Mouse (Mus musculus) hindbrain, embryonic 10.5 days (tissue): Measurements from ENCODE around the gene Nmur1. TPM values are rescaled to one million over a fixed set of nuclear protein-coding genes. Genes with fewer than 3 reads are reported as not detected.
"Not testable (repeated sequence)": the region's sequence is repeated elsewhere in the genome, so short reads cannot be mapped to it uniquely, and the experiment has no call there.

Source experiments
- DNase-seq: peaks from one replicate; pipeline ENCODE4 v3.0.0-alpha.2; 2017; ENCODE audit warnings: low spot score
- H3K27ac ChIP-seq: fragments of 300-500 bp; sonication (generic); 2 replicates; pipeline ENCODE4 v1.5.1; 2016; ENCODE audit warnings: mild to moderate bottlenecking, moderate library complexity
- H3K27me3 ChIP-seq: fragments of 300-500 bp; sonication (generic); 2 replicates; pipeline ENCODE4 v1.6.1; 2016; ENCODE audit warnings: mild to moderate bottlenecking; ENCODE audit not compliant: poor library complexity, insufficient read depth, severe bottlenecking
- H3K36me3 ChIP-seq: fragments of 300-500 bp; sonication (generic); 2 replicates; pipeline ENCODE4 v1.6.1; 2016; ENCODE audit warnings: mild to moderate bottlenecking, moderate library complexity
- H3K4me1 ChIP-seq: fragments of 300-500 bp; sonication (generic); replicated peaks from 2 replicates; pipeline ENCODE4 v1.6.1; 2016; ENCODE audit warnings: mild to moderate bottlenecking
- H3K4me3 ChIP-seq: fragments of 300-500 bp; sonication (generic); 2 replicates; pipeline ENCODE4 v1.5.1; 2016; ENCODE audit warnings: mild to moderate bottlenecking, moderate library complexity
- H3K9me3 ChIP-seq: fragments of 300-500 bp; sonication (generic); 2 replicates; pipeline ENCODE4 v1.6.1; 2016; ENCODE audit warnings: mild to moderate bottlenecking, moderate library complexity
- whole genome bisulfite sequencing: fragments of 180-500 bp; shearing (Covaris S2); methylation state at CpG from one replicate; pipeline ENCODE4 v1.1.7; 2016; 5-methylcytosine and 5-hydroxymethylcytosine counted together
- polyA plus RNA-seq: library from polyadenylated mRNA; unstranded; fragments of >200 nt; fragmentation: Nextera tagmentation; extraction: Ambion mirVana; gene quantifications from 2 replicates; pipeline ENCODE4 v1.2.1, GENCODE M21; 2016

Nmur1 gene
- polyA plus RNA-seq, 1 experiment from 2014 or later = 0.12 TPM

GRCm38 (mm10) chr1:86345956-86346355 lies 80.1 kb downstream of the Nmur1 start:
- Histone ChIP-seq H3K4me3 (no peak overlapping the region), H3K9me3 (no peaks in the 10 kb centered on the region), H3K4me1 (no peaks in the 10 kb centered on the region), H3K27me3 (no peaks in the 10 kb centered on the region), H3K36me3 (peaks cover 61% of the 10 kb centered on the region), H3K27ac (no peak overlapping the region)
- DNase-seq = no peak
- 93% methylated on average over 4 of the region's 4 CpGs for WGBS

GRCm38 (mm10) chr1:86345069-86345468 lies 81.0 kb downstream of the Nmur1 start:
- Histone ChIP-seq H3K27me3 (no peaks in the 10 kb centered on the region), H3K27ac (no peak overlapping the region), H3K9me3 (no peaks in the 10 kb centered on the region), H3K4me1 (no peaks in the 10 kb centered on the region), H3K36me3 (peaks cover 52% of the 10 kb centered on the region), H3K4me3 (no peak overlapping the region)
- 93% methylated on average over 4 of the region's 4 CpGs for WGBS
- DNase-seq = no peak

GRCm38 (mm10) chr1:86343969-86344861 lies 81.8 kb downstream of the Nmur1 start:
- Histone ChIP-seq H3K9me3 (no peaks in the 10 kb centered on the region), H3K27me3 (no peaks in the 10 kb centered on the region), H3K4me1 (no peaks in the 10 kb centered on the region), H3K4me3 (no peak overlapping the region), H3K36me3 (peaks cover 44% of the 10 kb centered on the region), H3K27ac (no peak overlapping the region)
- no peak for DNase-seq
- 75% methylated on average over 4 of the region's 4 CpGs for WGBS

GRCm38 (mm10) chr1:86343087-86343645 lies 82.9 kb downstream of the Nmur1 start:
- Histone ChIP-seq H3K27me3 (no peaks in the 10 kb centered on the region), H3K9me3 (no peaks in the 10 kb centered on the region), H3K36me3 (peaks cover 33% of the 10 kb centered on the region), H3K27ac (no peak overlapping the region), H3K4me3 (no peak overlapping the region), H3K4me1 (no peaks in the 10 kb centered on the region)
- WGBS = 93% methylated on average over 1 of the region's 1 CpGs
- DNase-seq = no peak

- H3K4me1 ChIP-seq = no peaks in the 10 kb centered on the region
- H3K27me3 ChIP-seq = no peaks in the 10 kb centered on the region
- no peak overlapping the region for H3K27ac ChIP-seq
- H3K9me3 ChIP-seq = no peaks in the 10 kb centered on the region
- WGBS = 91% methylated on average over 2 of the region's 2 CpGs
- DNase-seq = no peak
- no peak overlapping the region for H3K4me3 ChIP-seq
- peaks cover 25% of the 10 kb centered on the region for H3K36me3 ChIP-seq
Measured at GRCm38 (mm10) chr1:86342371-86342770, 83.7 kb downstream of the Nmur1 start.

- H3K9me3 ChIP-seq, H3K4me3 ChIP-seq, H3K27me3 ChIP-seq, H3K4me1 ChIP-seq, H3K27ac ChIP-seq, DNase-seq: not testable (repeated sequence)
- H3K36me3 ChIP-seq = peaks cover 13% of the 10 kb centered on the region; the same call in 1 of the 2 replicates
- WGBS = 89% methylated on average over 2 of the region's 2 CpGs
Measured at GRCm38 (mm10) chr1:86341096-86341495, 84.9 kb downstream of the Nmur1 start.

- DNase-seq = peak; percentile 68
- Histone ChIP-seq H3K27ac (no peak overlapping the region), H3K27me3 (no peaks in the 10 kb centered on the region), H3K4me1 (no peaks in the 10 kb centered on the region), H3K36me3 (no peaks in the 10 kb centered on the region), H3K9me3 (no peaks in the 10 kb centered on the region), H3K4me3 (no peak overlapping the region)
- WGBS = 31% methylated on average over 4 of the region's 4 CpGs
Measured at GRCm38 (mm10) chr1:86339156-86339812, 86.7 kb downstream of the Nmur1 start.

- no peak for DNase-seq
- H3K4me3 ChIP-seq = no peak overlapping the region
- no peaks in the 10 kb centered on the region for H3K27me3 ChIP-seq
- no peak overlapping the region for H3K27ac ChIP-seq
- H3K4me1 ChIP-seq = no peaks in the 10 kb centered on the region
- no peaks in the 10 kb centered on the region for H3K36me3 ChIP-seq
- no peaks in the 10 kb centered on the region for H3K9me3 ChIP-seq
- 53% methylated on average over 2 of the region's 2 CpGs for WGBS
Measured at GRCm38 (mm10) chr1:86336330-86336729, 89.7 kb downstream of the Nmur1 start.

Other genes starting within 250 kb of the Nmur1 start
- 3.4 and 4.0 TPM in 2 replicates for gene B3gnt7, start 123.4 kb downstream of the Nmur1 start, polyA plus RNA-seq
- 270 and 478 TPM in 2 replicates for gene Ncl, start 66.8 kb downstream of the Nmur1 start, polyA plus RNA-seq
- not detected in 2 replicates for gene Tex44, start 101 bp upstream of the Nmur1 start, polyA plus RNA-seq
- 2,611 and 3,050 TPM in 2 replicates for gene Ptma, start 100.5 kb upstream of the Nmur1 start, polyA plus RNA-seq
- gene Pde6d, start 156.4 kb upstream of the Nmur1 start, polyA plus RNA-seq = 75.1 and 87.1 TPM in 2 replicates
- 76.2 and 82.4 TPM in 2 replicates for gene Cops7b, start 156.7 kb upstream of the Nmur1 start, polyA plus RNA-seq
- gene Nppc, start 244.3 kb upstream of the Nmur1 start, polyA plus RNA-seq = 12.9 and 19.8 TPM in 2 replicates